Mouse (Mus musculus) ES-Bruce4 (cell line): ENCODE results near the gene Iqcj.

Source experiments
- CTCF ChIP-seq: IDR thresholded peaks from one replicate; pipeline ENCODE4 v1.8.1; 2011; ENCODE audit warnings: low read depth, low read length
- EP300 ChIP-seq: IDR thresholded peaks from 2 replicates; pipeline ENCODE4 v1.6.1; 2011; ENCODE audit warnings: low read depth, low read length; ENCODE audit not compliant: insufficient read depth

- TF ChIP-seq CTCF (no peak), EP300 (no peak)
Observed at GRCm38 (mm10) chr3:67983329-67983728, 91.3 kb downstream of the Iqcj start.
